Mouse (Mus musculus): ENCODE results near the gene Gm38100. TPM values are rescaled to one million over a fixed set of nuclear protein-coding genes. Genes with fewer than 3 reads are reported as not detected.

Gene Gm38100
- total and polyA plus RNA-seq, 3 experiments = 0.15 to 0.24 TPM; not detected in 1

GRCm38 (mm10) chr1:175911207-175911606 lies 8.9 kb upstream of the Gm38100 start:
- Histone ChIP-seq H3K4me1 (ENCODE audit: control insufficient read depth in 1 of 2, insufficient read depth in 2 of 2, low read length in 2 of 2) (peaks cover 4 to 9% of the 10 kb centered on the region in 2 experiments), H3K9me3 (replicated peaks; ENCODE audit: insufficient read depth, low read length) (no peaks in the 10 kb centered on the region), H3K36me3 (ENCODE audit: control insufficient read depth in 1 of 2, insufficient read depth in 2 of 2, low read length in 2 of 2) (peaks cover 1 to 17% of the 10 kb centered on the region in 2 experiments), H3K27me3 (ENCODE audit: control insufficient read depth in 1 of 2, insufficient read depth in 2 of 2, low read length in 2 of 2) (no peaks in the 10 kb centered on the region), H3K27ac (ENCODE audit: control insufficient read depth, low read depth, low read length) (no peak overlapping the region), H3K4me3 (ENCODE audit: control insufficient read depth in 1 of 2, insufficient read depth in 1 of 2, low read depth in 2 of 2, low read length in 2 of 2) (no peak overlapping the region), H3K79me2 (ENCODE audit: control insufficient read depth, insufficient read depth, low read length, poor library complexity) (no peaks in the 10 kb centered on the region), H3K9ac (ENCODE audit: control insufficient read depth, low read depth, low read length, poor library complexity, severe bottlenecking) (no peak overlapping the region)
- peak; percentile 26 for DNase-seq (ENCODE audit: low read depth, low spot score)
- TF ChIP-seq EP300 (IDR thresholded peaks at IDR 0.05; ENCODE audit: low read depth in 1 of 2, low read length in 2 of 2) = no peak
- TF ChIP-seq POLR2AphosphoS2 (IDR thresholded peaks at IDR 0.05; ENCODE audit: low read length) = 0 out of 2 replicates have a peak, but pooled peaks have one; percentile 48
- no peak for TF ChIP-seq CHD1 (IDR thresholded peaks at IDR 0.05; ENCODE audit: low read depth, low read length)
- TF ChIP-seq ZKSCAN1 (IDR thresholded peaks at IDR 0.05; ENCODE audit: low read depth, low read length) = no peak
- no peak for TF ChIP-seq USF2 (IDR thresholded peaks at IDR 0.05; ENCODE audit: borderline replicate concordance in 1 of 2, insufficient read depth in 1 of 2, low read depth in 1 of 2, low read length in 2 of 2)
- no peak for TF ChIP-seq TCF12 (IDR thresholded peaks at IDR 0.05; ENCODE audit: low read depth, low read length)
- TF ChIP-seq TAL1 (IDR thresholded peaks at IDR 0.05; ENCODE audit: low read length) = peak; percentile 19; the same call in 1 of the 2 replicates
- TF ChIP-seq SIN3A (IDR thresholded peaks at IDR 0.05; ENCODE audit: low read length) = no peak
- no peak for TF ChIP-seq NRF1 (IDR thresholded peaks at IDR 0.05; ENCODE audit: insufficient read depth, low read depth, low read length, poor library complexity, severe bottlenecking)
- TF ChIP-seq BHLHE40 (IDR thresholded peaks at IDR 0.05; ENCODE audit: borderline replicate concordance, low read depth, low read length) = no peak
- TF ChIP-seq MAX (IDR thresholded peaks at IDR 0.05; ENCODE audit: low read length) = no peak
- no peak for TF ChIP-seq MAFK (IDR thresholded peaks at IDR 0.05; ENCODE audit: borderline replicate concordance, low read depth, low read length)

GRCm38 (mm10) chr1:175912038-175912437 lies 8.1 kb upstream of the Gm38100 start:
- TF ChIP-seq MXI1 (IDR thresholded peaks at IDR 0.05; ENCODE audit: low read depth, low read length) = no peak
- no peak for TF ChIP-seq ELF1 (IDR thresholded peaks at IDR 0.05; ENCODE audit: low read depth, low read length)
- TF ChIP-seq TBP (IDR thresholded peaks at IDR 0.05; ENCODE audit: low read depth, low read length) = no peak
- TF ChIP-seq TCF12 (IDR thresholded peaks at IDR 0.05; ENCODE audit: low read depth, low read length) = 0 out of 2 replicates have a peak, but pooled peaks have one; percentile 21
- no peak for TF ChIP-seq UBTF (IDR thresholded peaks at IDR 0.05; ENCODE audit: borderline replicate concordance, insufficient read depth, low read depth, low read length)
- TF ChIP-seq POLR2A (IDR thresholded peaks at IDR 0.05; ENCODE audit: control insufficient read depth in 1 of 2, insufficient read depth in 1 of 2, low read depth in 1 of 2, low read length in 2 of 2, poor library complexity in 1 of 2) = peak in 1 of 2 experiments; percentile 24; a peak in 1 of 4 replicates
- TF ChIP-seq POLR2AphosphoS5 (IDR thresholded peaks at IDR 0.05; ENCODE audit: borderline replicate concordance, low read depth, low read length) = no peak
- TF ChIP-seq RCOR1 (IDR thresholded peaks at IDR 0.05; ENCODE audit: low read depth, low read length) = 0 out of 2 replicates have a peak, but pooled peaks have one; percentile 12
- TF ChIP-seq GATA1 (IDR thresholded peaks at IDR 0.05; ENCODE audit: low read depth, low read length) = peak; percentile 57
- TF ChIP-seq MEF2A (IDR thresholded peaks at IDR 0.05; ENCODE audit: extremely low read depth, insufficient replicate concordance, low read depth, low read length, poor library complexity, severe bottlenecking) = no peak
- TF ChIP-seq POLR2AphosphoS2 (IDR thresholded peaks at IDR 0.05; ENCODE audit: low read length) = peak; percentile 54; the same call in 1 of the 2 replicates
- TF ChIP-seq MYB (IDR thresholded peaks at IDR 0.05; ENCODE audit: low read depth, low read length) = peak; percentile 12; the same call in 1 of the 2 replicates
- TF ChIP-seq ETS1 (IDR thresholded peaks at IDR 0.05; ENCODE audit: low read depth, low read length) = peak; percentile 45; the same call in 1 of the 2 replicates
- TF ChIP-seq TAL1 (IDR thresholded peaks at IDR 0.05; ENCODE audit: low read length) = no peak
- TF ChIP-seq SIN3A (IDR thresholded peaks at IDR 0.05; ENCODE audit: low read length) = no peak
- no peak for TF ChIP-seq USF1 (IDR thresholded peaks at IDR 0.05; ENCODE audit: low read depth, low read length)
- TF ChIP-seq CHD2 (IDR thresholded peaks at IDR 0.05; ENCODE audit: low read length) = no peak
- no peak for TF ChIP-seq E2F4 (IDR thresholded peaks at IDR 0.05; ENCODE audit: borderline replicate concordance, low read depth, low read length)
- no peak for TF ChIP-seq ZNF384 (IDR thresholded peaks at IDR 0.05; ENCODE audit: low read depth, low read length)
- peak in 1 of 2 experiments; percentile 68; a peak in 3 of 4 replicates for TF ChIP-seq EP300 (IDR thresholded peaks at IDR 0.05; ENCODE audit: low read depth in 1 of 2, low read length in 2 of 2)
- Histone ChIP-seq H3K4me1 (ENCODE audit: control insufficient read depth in 1 of 2, insufficient read depth in 2 of 2, low read length in 2 of 2) (peaks cover 4 to 9% of the 10 kb centered on the region in 2 experiments), H3K4me3 (ENCODE audit: control insufficient read depth in 1 of 2, insufficient read depth in 1 of 2, low read depth in 2 of 2, low read length in 2 of 2) (no peak overlapping the region), H3K79me2 (ENCODE audit: control insufficient read depth, insufficient read depth, low read length, poor library complexity) (no peaks in the 10 kb centered on the region), H3K9ac (ENCODE audit: control insufficient read depth, low read depth, low read length, poor library complexity, severe bottlenecking) (no peak overlapping the region), H3K9me3 (replicated peaks; ENCODE audit: insufficient read depth, low read length) (no peaks in the 10 kb centered on the region), H3K36me3 (ENCODE audit: control insufficient read depth in 1 of 2, insufficient read depth in 2 of 2, low read length in 2 of 2) (peaks cover 0 to 17% of the 10 kb centered on the region in 2 experiments; a peak in 2 of 4 replicates), H3K27ac (ENCODE audit: control insufficient read depth, low read depth, low read length) (no peak overlapping the region), H3K27me3 (ENCODE audit: control insufficient read depth in 1 of 2, insufficient read depth in 2 of 2, low read length in 2 of 2) (no peaks in the 10 kb centered on the region)
- peak; percentile 30 for DNase-seq (ENCODE audit: low read depth, low spot score)

Data from MEL (cell line).